Mouse (Mus musculus): ENCODE measurements at regions not wholly inside any gene's neighbourhood (a gene's known extent, or its start where the extent isn't known, plus 50 kb on each side); places are given as distances from the start of the nearest gene placed in this dataset.

- TF ChIP-seq CTCF (IDR thresholded peaks at IDR 0.05; ENCODE audit: low read depth, low read length) (no peak), GATA2 (IDR thresholded peaks at IDR 0.05; ENCODE audit: borderline replicate concordance, low read depth, low read length) (no peak), TAL1 (conservative IDR thresholded peaks at IDR 0.05; ENCODE audit: low read depth, low read length) (no peak), GATA1 (IDR thresholded peaks at IDR 0.05; ENCODE audit: borderline replicate concordance, low read length) (no peak), POLR2AphosphoS5 (IDR thresholded peaks at IDR 0.05; ENCODE audit: insufficient replicate concordance, low read depth, low read length) (no peak)
Measured at GRCm38 (mm10) chr17:50366181-50366580, 72.7 kb upstream of the Dazl start.

All from G1E (cell line).